Mouse (Mus musculus) heart, postnatal 0 days (tissue): Measurements from ENCODE around the gene Nek2.

ENCODE experiments used
- CTCF ChIP-seq: IDR thresholded peaks from 2 replicates; pipeline ENCODE4 v1.5.1; 2016; ENCODE audit warnings: antibody characterized with exemption, control low read depth, low read depth
- EP300 ChIP-seq: IDR thresholded peaks from 2 replicates; pipeline ENCODE4 v1.6.1; 2016; ENCODE audit warnings: antibody characterized with exemption, low read depth

DNA sequence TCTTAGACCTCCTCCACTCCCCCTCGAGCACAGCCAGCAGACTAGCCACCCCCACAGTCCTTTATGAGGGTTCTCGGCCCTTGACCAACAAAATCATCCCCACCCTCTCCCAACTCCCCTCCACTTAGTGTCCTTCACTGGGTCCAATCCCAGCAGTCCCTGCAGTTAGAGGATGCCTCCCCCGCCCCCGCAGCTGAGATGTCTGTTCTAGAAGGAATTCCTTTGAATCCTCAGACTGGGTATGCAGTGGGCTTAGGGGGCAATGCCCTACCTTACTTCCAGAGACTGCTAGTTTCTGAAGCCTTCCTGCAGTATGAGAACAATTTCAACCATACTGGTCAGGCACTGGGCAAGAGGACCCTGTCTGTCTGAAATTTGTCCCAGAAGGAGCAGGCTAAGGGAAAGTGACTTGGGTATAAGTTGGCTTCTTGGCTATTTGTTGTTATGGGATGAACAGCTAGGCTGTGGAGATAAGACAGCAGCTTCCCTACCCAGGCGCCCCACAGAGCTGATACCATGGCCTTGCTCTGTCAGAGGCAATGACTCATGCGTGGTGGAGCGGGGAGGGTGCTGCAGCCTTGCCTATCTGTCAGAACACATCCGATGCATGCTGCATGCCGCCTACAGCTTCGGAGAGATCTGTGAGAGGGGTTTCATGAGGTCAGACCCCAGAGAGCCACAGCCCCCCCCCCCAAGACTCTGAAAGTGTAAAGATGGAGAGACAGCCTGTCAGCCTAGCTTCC is 34.1 kb downstream of the Nek2 start:
- TF ChIP-seq EP300 (no peak), CTCF (no peak)
